Mouse (Mus musculus) erythroblast, embryonic 14.5 days (primary cell): ENCODE results near the gene Fpgt.

ENCODE experiments used
- GATA1 ChIP-seq: IDR thresholded peaks from 2 replicates; pipeline ENCODE4 v1.6.1; 2012; ENCODE audit warnings: low read length, inconsistent platforms, mixed read lengths
- TAL1 ChIP-seq: IDR thresholded peaks from 3 replicates; pipeline ENCODE4 v1.6.1; 2012; ENCODE audit warnings: low read length, inconsistent platforms, mixed read lengths

DNA sequence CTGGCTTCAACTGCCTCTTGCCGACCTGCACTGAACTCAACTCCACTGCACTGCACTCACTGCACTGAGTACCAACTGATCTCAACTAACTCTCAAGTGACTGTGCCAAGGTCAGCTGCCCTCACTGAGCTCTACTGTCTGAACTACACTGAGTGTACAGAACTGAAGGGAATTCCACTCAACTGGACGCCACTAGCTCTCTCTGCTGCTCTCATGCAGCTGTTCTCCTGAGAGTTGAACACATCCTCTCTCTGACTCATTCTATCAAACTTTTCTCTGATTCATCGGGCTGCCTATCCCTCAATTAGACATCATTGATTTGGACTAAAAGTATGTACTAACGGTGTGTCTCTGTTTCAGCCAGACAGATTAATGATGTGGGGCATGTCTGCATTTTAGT is 15.3 kb downstream of the Fpgt start:
- TF ChIP-seq TAL1: no peak
- TF ChIP-seq GATA1: no peak
